Mouse (Mus musculus) kidney, adult 10 weeks (tissue): ENCODE data around the gene Cyp2b23. TPM values are rescaled to one million over a fixed set of nuclear protein-coding genes. Genes with fewer than 3 reads are reported as not detected.

Experiments used
- polyA plus RNA-seq: library from polyadenylated mRNA; stranded (reverse); fragments of 350-450 nt; fragmentation: Illumina TruSeq; extraction: RNeasy Lipid Tissue Mini Kit (QIAGEN cat#74804); gene quantifications from one replicate; pipeline ENCODE4 v1.2.3, GENCODE M21; 2014; ENCODE audit warnings: low read depth, low replicate concordance

The Cyp2b23 gene
- polyA plus RNA-seq = not detected

GRCm38 (mm10) chr7:26686337-26686736, at the start of gene Cyp2b23:
Gene Cyp2b23 (minus strand): TSS chr7:26686437.

GRCm38 (mm10) chr7:26618364-26618763, 67.9 kb downstream of the Cyp2b23 start, which contains the start of gene Vmn1r185:
Gene Vmn1r185 (minus strand): TSS chr7:26618464.

Other genes starting within 250 kb of the Cyp2b23 start
- not detected for gene Nlrp9a, start 151.4 kb downstream of the Cyp2b23 start, polyA plus RNA-seq
- not detected for gene Vmn1r185, start 68.0 kb downstream of the Cyp2b23 start, polyA plus RNA-seq
- not detected for gene Cyp2b19, start 70.7 kb upstream of the Cyp2b23 start, polyA plus RNA-seq
- not detected for gene Cyp2g1, start 122.5 kb upstream of the Cyp2b23 start, polyA plus RNA-seq
- gene Cyp2a5, start 148.9 kb upstream of the Cyp2b23 start, polyA plus RNA-seq = 53.5 TPM